Mouse (Mus musculus) cerebellum, adult 9-10 months (tissue): ENCODE measurements around the gene Kansl3.
A peak's percentile ranks its signal among the peaks of the same experiment; 100 is the strongest.

Experiments used
- DNase-seq: peaks from one replicate; pipeline ENCODE4 v3.0.0; 2022

Gene Kansl3

DNA sequence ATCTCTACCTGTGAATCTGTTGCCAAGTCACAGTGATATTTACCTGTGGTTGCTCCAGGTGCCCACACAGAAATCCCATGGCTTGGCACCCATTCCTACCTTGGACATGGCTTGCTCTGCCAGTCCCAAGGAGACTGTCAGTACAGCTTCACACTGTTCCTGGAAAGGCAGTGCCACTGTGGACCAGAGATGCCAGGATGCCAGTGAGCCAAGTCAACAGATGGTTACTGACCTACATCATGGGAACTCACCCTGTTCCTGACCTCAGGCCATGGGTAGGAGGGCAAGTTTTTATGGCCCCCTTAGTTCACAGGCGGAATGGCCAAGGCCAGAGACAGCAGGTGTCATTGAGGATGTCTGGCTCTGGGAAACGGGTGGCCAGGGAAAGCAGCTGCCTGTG is 47.8 kb downstream of the Kansl3 start:
- DNase-seq = peak; percentile 66

- no peak for DNase-seq
Observed at GRCm38 (mm10) chr1:36315776-36316100, 53.2 kb downstream of the Kansl3 start.

GRCm38 (mm10) chr1:36314959-36315775 is 53.8 kb downstream of the Kansl3 start:
- no peak for DNase-seq

DNA sequence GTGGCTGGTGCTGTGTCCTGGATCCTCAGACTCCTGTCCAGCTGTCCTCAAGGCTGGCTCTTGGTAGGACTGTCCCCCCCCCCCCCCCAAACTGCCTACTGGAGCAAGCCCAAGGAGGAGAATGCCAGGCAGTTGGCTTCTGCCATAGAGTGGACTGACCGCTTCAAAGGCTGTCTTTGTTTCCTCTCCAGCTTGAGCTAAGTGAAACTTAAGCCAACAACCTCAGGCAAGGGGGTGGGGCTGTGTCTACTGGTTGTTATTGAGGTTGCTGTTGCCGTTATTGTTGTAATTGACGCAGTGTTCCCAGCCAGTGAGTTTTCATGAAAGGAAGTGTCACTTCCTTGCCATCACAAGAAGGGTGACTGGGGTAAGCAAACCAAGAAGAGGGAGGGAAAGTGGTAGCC is 59.5 kb downstream of the Kansl3 start:
- peak; percentile 59 for DNase-seq

- peak; percentile 26 for DNase-seq
Observed at GRCm38 (mm10) chr1:36308966-36309475, 60.0 kb downstream of the Kansl3 start.

DNA sequence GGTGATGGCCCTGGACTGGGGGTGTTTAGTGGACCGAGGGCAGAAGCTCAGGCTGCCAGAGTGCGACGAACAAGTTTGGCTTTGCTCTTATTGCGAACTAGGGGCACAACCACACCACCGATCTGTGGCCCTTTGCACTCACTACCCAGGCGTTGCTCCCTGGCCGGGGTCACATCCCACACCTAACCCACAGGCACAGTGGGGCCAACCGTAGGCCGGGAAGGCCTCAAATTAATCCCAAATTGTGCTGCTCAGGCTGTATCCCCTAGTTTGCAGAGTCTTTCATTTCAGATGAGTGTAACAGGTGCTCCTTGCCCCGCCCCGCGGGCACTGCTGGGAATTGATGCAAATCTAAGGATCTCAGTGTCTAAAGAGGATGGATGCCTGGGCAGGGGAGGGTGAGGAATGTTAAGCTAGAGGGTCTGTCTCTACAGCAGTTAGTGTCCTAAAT is 60.5 kb downstream of the Kansl3 start:
- DNase-seq = peak; percentile 62

- DNase-seq = peak; percentile 88
Observed at GRCm38 (mm10) chr1:36307495-36308280, 61.3 kb downstream of the Kansl3 start, which contains the start of gene Arid5a. Gene Arid5a, plus strand, starts transcription at chr1:36307733.

GRCm38 (mm10) chr1:36307121-36307494 is 61.9 kb downstream of the Kansl3 start:
- no peak for DNase-seq

DNA sequence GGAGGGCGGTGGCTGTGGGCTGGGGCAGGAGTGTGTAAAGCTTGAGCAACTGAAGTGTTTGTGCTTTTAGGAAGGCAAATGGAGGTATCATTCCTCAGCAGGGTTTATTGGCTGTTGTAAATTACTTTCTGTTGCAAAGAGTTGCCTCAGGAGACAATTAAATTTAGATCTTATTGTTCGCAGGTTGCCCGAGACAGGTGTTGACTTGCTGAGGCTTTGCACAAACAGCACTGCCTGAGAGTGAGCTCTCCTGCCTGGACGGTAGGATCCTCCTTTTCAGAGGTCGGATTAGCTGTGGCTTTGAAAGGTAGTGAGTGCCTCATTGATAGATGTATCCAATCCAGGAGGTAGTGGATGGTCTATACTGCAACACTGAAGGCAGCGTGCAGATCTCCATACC is 62.9 kb downstream of the Kansl3 start:
- peak; percentile 39 for DNase-seq

DNA sequence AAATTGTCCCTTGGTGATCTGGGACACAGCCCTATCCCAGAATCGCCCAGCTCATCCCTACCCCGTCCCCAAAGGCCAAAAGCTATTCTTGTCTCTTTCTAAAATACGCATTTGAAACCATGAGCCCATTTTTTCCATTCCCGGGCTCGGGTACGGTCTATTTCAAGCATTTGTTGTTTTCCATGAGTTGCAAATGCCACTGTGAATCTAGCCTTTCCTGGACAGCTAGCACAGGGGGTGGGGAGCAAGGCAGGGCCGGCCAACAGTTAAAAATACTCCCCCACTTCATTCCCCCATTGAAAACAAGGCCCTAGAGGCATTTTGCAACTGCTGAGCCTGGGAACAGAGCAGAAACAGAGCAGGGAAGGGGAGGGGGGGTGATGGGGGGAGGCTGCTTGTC is 64.2 kb downstream of the Kansl3 start:
- DNase-seq = peak; percentile 20

- peak; percentile 77 for DNase-seq
Observed at GRCm38 (mm10) chr1:36303381-36304320, 65.3 kb downstream of the Kansl3 start.

DNA sequence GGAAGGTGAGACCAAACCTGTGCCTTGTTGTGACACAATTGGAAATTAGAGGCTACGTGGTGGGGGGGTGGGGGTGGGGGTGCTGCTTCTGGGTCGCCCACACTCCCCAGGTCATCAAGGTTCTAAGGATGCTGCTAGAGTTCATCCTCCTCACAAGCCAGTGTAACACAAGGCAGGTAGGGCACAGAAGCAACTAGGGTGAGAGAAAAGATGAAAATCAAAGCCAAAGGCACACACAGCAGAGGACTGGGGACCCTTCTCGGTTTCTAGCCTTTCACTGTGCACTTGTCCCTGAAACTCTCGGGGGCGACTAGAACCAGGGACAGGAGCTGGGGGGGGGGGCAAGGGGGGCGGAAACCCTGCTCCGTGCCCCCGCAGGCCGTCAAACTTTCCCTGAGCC is 66.0 kb downstream of the Kansl3 start:
- no peak for DNase-seq

- no peak for DNase-seq
Observed at GRCm38 (mm10) chr1:36302273-36302672, 66.7 kb downstream of the Kansl3 start.

DNA sequence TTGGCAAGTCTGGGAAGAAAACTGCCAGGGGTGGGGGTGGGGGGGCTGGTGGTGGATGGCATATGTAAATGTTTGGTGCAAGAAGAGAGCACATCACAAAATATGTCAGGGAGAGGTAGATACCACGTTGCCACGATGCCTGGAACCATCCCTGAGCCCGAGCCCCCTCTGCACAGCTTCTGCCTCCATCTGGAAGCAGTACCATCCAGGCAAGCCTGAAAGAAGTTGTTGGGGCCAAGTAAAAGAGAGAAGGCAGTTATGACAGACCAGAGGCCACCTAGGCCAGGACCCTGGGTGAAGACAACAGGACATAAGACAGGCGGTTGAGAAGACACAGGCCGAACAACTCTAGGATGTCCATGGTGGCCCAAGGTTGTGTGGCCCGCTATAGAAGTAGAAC is 68.5 kb downstream of the Kansl3 start:
- DNase-seq = peak; percentile 15

- DNase-seq = no peak
Observed at GRCm38 (mm10) chr1:36299676-36300075, 69.3 kb downstream of the Kansl3 start.

- no peak for DNase-seq
Observed at GRCm38 (mm10) chr1:36299126-36299525, 69.9 kb downstream of the Kansl3 start.

DNA sequence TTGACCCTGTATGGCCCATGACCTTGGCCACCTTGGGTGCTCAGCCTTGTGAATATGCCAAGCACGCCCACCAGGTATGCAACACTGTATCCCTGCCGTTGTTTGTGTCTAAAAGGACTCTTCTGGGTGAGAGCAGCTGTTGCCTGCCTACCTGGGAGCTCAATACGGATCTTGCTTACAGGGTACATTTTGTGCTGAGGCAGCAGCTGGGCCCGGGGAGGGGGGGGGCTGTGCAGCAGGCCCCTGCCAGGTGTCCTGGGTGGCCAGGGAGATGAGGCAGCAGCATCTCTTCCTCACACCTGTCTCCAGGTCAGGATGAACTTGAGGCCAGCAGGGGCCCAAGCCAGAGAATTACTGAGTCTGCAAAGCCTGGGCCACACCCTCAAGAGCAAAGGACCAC is 70.9 kb downstream of the Kansl3 start:
- DNase-seq = peak; percentile 38

DNA sequence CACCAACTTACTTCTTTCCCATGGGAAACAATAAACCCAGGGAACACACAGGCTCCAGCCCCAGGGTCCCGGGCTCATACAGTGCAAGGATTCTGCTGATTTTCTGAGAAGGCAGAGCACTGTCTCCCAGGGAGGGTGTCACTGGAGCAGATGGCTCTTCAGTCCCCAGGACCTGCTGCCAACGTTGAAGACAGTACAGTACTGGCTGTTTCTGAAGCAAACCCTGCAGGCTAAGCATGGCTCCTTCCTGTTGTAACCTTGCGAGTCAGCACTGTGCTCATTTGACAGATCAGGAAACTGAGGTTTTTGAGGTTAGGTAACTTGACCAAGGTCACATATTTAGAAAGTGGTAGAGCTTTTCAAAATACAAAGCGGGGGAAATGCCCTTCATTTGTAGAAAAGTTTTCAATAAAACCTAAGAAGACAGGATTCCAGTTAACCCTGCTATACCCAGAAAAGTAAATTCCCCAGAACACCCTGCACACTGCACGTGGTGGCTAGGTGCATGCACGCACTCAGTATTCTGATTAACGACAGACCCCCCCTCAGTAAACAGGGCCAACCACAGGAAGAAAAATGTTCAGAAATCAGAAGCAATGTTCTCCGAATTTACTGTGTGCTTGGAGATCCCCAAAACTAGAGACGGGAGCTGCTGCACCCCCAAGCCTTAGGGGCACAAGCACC is 72.4 kb downstream of the Kansl3 start:
- DNase-seq = peak; percentile 84

DNA sequence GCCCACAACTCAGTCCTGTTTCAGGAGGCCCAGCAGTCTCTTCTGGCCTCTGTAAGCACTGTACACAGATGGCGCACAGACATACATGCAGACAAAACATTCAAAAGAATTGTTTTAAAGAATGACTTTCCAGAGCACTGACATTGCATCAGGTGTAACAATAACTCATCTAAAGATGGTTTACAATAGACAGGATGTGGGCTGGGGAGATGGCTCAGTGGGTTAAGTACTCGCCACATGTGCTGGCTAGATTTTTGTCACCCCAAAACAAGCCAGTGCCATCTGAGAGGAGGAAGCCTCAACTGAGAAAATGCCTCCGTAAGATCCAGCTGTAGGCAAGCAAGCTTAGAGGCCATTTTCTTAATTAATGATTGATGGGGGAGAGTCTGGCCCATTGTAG is 74.6 kb downstream of the Kansl3 start:
- DNase-seq = no peak

- no peak for DNase-seq
Observed at GRCm38 (mm10) chr1:36293470-36293869, 75.5 kb downstream of the Kansl3 start.
